Mouse (Mus musculus) gastrocnemius, postnatal 36 days (tissue): ENCODE measurements around the gene Ccdc175. TPM values are rescaled to one million over a fixed set of nuclear protein-coding genes. Genes with fewer than 3 reads are reported as not detected.

Experiments used
- DNase-seq, 2 experiments: peaks; one replicate each; pipeline ENCODE4 v3.0.0; 2022
- intact Hi-C: fragments of 180-260 bp; cut with DNase I; formaldehyde crosslinking; loops from one replicate; pipeline ENCODE4 v1.15.1; 2025
- total RNA-seq, 2 experiments: library from RNA; stranded (reverse); gene quantifications; 2 replicates each; pipeline ENCODE4 v1.2.3; 2021

The Ccdc175 gene
- total RNA-seq, 2 experiments from 2014 or later = not detected

GRCm38 (mm10) chr12:72104525-72105281, 80.1 kb downstream of the Ccdc175 start:
- peak; percentile 33 to 44 for DNase-seq
- intact Hi-C loops = loop anchor here (5.0 to 10.0 kb wide), 2 partner anchors 323 to 550 kb away; no protein-coding TSS in a partner anchor

DNA sequence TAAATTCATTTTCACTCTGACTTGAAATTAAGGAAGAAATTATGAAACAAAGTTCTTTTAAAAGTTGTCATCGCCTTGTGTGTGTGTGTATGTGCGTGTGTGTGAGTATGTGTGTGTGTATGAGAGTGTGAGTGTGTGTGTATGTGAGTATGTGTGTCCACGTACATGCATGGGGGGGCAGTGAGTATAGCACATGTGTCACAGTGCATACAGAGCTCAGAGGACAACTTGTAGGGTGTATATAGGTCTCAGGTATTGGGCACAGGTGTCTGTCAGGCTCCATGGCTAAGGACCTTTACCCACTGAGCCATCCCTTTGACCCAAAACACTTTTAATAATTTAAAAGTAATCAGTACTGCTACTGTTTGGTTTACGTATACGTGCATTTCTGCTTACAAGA, 80.8 kb downstream of the Ccdc175 start:
- DNase-seq = no peak
- intact Hi-C loops = loop anchor here (5.0 to 10.0 kb wide), 2 partner anchors 323 to 551 kb away; no protein-coding TSS in a partner anchor

DNA sequence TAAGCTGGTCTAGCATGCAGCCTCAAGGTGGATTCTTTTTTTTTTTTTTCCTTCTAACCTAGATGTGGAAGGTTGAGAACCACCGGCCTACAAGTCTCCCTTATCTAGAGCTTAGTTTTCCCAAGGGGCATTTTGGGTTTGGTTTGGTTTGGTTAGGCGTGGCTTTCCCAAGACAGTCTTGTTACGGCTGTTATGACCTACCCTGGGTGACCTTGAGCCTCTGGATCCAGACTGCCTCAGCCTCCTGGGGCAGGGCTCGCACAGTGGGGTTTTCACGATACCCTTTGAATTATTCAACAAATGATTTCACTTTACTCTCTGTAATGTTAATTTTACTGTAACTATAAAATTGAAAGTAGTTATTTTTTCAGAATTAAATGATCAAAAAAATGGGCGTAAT, 82.1 kb downstream of the Ccdc175 start:
- intact Hi-C loops = loop anchor here (5.0 to 10.0 kb wide), 2 partner anchors 325 to 552 kb away; no protein-coding TSS in a partner anchor
- no peak for DNase-seq

DNA sequence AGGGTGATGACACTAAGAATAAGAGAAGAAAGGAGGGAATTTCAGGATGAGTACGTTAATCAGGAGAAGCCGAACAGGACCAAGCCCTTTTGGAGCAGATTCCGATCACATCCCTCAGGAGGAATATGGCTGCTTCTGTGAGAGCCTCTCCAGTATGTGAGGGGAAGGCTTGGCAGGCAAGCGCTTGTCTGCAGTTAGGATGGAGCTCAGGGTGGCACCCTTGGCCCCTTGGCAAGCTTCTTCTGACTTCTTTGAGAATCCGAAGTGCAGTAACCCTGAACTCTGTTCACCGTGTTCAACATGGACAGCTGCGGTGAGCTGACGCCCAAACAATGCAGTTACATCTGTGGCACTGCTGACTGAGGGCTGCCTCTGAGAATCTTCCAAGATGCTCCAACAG, 87.9 kb downstream of the Ccdc175 start:
- no peak for DNase-seq
- intact Hi-C loops = no loop called here

GRCm38 (mm10) chr12:72089802-72090201, 95.0 kb downstream of the Ccdc175 start:
- DNase-seq = no peak
- intact Hi-C loops = no loop called here

DNA sequence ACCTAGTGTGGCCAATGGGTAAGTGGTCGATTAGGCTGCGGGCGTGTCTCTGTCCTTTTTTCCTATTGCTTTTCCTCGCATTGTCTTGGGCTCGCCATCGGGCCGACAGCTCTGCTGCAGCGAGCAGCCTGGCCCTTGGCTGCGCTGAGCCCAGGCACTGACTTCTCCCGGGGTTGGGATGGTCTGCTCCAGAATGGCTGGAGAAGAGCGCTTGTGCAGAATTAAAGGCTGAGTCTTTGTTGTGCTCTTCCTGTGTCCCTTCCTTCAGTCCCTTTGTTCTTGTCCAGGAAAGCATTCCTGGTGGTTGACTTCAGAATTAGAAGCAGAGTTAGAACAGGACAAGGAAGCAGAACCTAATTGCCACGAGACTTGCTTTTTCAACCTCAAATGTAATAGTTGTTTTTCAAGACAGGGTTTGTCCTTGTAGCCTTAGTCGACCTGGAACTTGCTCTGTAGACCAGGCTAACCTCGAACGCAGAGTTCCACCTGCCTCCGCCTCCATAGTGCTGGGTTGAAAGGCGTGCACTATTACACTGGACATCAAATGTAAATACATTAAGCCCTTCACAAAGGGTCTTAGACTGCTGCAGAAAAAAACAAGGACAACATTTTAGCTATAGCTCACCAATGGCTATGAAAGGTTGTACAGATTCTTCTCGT, 98.5 kb downstream of the Ccdc175 start:
- intact Hi-C loops = no loop called here

GRCm38 (mm10) chr12:72085329-72086165, 99.3 kb downstream of the Ccdc175 start, which contains the start of the genes L3hypdh and Jkamp:
TSS of gene L3hypdh (minus strand) at chr12:72085439.
TSS of gene Jkamp (plus strand) at chr12:72085589.
- DNase-seq = peak; percentile 97 to 99
- intact Hi-C loops = no loop called here

More for the DNA sequence above, 98.5 kb downstream of the Ccdc175 start:
- no peak for DNase-seq

DNA sequence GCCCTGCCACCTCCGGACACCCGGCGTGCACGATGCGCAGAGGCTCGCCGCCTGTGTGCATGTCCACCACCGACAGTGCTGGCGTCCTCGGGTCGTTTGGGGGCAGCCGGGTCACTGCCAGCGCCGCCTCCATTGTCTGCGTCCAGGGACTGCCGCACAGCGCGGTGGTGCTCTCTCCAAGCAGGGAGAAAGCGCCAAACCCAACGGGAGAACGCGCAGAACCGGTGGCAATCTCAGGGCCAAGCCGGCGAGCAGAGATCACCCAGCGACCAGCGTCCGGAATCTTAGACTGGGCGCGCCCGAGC, 99.9 kb downstream of the Ccdc175 start:
- intact Hi-C loops = no loop called here
- DNase-seq = no peak

- intact Hi-C loops = no loop called here
- DNase-seq = no peak
Observed at GRCm38 (mm10) chr12:72084261-72085023, 100.4 kb downstream of the Ccdc175 start.

DNA sequence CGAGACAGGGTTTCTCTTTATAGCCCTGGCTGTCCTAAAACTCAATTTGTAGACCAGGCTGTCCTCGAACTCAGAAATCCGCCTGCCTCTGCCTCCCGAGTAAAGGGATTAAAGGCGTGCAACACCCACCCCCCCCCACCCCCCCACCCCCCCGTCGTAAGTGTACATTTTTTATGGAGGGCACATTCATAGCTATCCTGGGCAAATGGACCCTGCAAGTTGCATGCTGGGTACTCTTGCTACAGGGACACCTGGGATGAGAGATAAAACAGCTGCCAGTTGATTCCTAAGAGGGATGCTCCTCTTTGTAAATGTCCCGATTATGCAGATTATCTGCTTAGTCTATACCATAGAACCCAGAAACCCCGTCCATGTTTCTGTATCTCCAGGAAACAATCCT, 101.6 kb downstream of the Ccdc175 start:
- intact Hi-C loops = no loop called here
- no peak for DNase-seq

DNA sequence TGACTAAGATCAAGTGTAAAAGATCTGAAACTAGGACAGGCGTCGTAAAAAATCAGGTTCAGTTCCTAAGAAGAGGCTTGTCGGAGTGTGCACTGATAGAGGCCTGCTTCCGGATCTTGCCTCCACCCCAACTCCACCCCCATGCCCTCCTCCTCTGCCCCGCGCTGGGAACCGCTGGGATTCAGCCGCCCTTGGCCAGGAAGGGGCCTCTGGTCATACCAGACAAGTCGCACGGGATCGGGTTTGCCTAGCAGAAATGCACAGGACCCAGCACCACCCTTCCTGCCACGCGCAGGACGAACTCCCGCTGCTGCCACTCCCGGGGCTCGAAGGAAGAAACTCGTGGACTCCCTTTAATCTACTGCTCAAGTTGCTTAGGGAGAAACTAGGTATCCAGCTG, 102.5 kb downstream of the Ccdc175 start:
- no peak for DNase-seq
- intact Hi-C loops = no loop called here

- intact Hi-C loops = no loop called here
- DNase-seq = no peak
Observed at GRCm38 (mm10) chr12:72081961-72082360, 102.9 kb downstream of the Ccdc175 start.

DNA sequence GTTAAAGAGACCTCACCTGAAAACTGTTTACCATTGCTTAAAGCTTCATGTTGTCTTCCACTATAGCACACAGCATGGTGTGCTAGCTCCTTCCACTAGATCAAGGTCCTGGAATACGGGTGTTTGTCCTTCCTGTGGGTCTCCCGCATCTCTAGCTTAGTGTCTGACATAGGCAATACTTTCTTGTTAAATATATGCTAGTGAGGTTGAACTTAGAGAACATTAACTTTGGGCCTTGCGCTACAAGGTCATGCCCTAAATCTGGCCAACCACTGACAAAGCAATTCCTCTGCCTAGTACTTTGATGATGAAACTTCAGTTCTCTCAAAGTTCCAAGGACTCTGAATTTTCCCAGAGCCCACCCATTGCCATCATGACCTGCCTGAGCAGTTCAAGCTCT, 106.6 kb downstream of the Ccdc175 start:
- intact Hi-C loops = no loop called here
- no peak for DNase-seq

DNA sequence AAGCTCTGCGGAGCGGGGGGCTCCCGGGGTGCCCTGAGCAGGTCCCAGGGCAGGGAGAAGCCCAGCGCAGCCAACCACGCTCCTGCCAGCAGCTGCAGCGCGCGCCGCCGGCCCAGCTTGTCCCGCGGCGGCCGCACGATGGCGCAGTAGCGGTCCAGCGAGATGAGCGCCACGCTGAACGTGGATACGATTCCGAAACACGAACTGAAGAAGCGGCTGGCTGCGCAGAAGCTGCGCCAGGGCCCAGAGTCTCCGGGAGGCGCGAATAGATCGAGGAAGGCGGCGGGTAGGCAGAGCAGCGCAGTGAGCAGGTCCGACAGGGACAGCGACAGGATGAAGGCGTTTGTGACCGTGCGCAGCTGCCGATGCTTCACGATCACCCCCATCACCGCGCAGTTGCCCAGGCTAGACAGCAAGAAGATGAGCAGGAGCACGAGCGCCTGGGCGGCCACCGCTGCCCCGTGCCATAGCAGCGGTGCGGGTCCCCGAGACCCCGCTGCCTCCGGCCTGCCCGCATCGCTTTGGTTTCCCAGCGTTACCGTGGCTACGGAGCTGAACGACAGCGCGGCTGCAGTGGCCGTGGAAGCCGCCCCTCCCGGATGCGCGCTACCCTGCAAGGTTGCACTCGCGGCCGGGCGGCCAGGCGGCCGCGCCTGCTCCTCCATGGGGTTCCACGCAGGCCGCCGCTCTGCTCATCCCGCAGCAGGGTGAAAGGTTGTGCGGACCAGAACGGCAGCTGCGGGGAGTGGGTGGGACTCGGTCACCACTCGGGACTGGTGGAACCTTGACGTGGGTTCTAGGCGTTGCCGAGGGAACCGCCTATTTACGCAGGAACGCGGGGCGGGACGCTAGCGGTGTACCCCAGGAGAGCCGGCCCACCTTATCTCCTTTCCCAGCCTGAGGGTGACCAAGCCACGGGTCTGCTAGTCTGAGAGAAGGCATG, 114.2 kb downstream of the Ccdc175 start, which contains the start of gene Gpr135:
Gpr135 (minus strand) TSS at position 799 of the 943 bp plus-strand sequence.
- DNase-seq = peak; percentile 77 to 79
- intact Hi-C loops = no loop called here

DNA sequence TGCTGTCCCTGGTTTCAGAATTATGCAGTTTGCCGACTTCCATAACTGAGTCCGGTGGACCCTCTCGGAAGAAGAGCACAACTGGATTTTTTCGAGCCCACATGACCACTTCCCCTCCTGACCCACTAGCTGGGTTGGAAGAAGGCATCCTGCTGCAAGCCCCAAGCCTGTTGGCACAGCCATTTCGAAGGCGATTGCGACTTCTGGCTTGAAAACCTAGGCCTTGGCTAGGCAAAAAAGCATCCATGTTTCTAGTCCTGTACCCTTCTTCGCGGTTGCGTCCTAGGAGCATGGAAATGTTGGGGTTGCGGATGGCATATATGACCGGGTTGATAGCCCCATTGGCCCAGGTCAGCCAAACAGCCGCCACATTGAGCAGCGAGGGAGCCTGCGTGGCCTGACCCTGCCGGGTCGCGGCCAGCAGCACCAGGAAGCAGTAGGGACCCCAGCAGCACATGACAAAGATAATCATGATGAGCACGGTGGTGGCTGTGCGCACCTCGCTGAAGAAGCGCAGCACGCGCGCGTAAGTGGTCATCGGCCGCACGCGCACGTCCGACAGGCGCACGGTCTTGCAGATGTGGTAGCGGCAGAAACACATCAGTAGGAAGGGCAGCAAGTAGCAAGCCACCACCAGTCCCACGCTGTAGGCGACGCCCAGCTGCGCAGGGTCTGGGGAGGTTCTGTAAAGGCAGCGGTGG, 115.1 kb downstream of the Ccdc175 start:
- no peak for DNase-seq
- intact Hi-C loops = no loop called here

DNA sequence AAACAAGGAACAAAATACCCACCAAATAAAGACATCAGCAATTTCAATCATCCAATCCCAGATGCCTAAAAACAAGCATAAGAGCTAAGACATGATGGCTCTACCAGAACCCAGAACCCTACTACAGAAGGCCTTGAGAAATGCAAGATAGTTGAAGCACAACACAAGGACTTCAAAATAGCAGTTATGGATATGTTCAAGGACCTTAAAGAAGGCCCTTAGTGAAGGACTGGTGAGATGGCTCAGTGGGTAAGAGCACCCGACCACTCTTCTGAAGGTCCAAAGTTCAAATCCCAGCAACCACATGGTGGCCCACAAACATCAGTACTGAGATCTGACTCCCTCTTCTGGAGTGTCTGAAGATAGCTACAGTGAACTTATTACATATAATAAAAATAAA, 127.0 kb downstream of the Ccdc175 start:
- intact Hi-C loops = no loop called here
- DNase-seq = no peak

GRCm38 (mm10) chr12:72053851-72054250, 131.0 kb downstream of the Ccdc175 start:
- DNase-seq = no peak
- intact Hi-C loops = no loop called here

GRCm38 (mm10) chr12:72053303-72053702, 131.5 kb downstream of the Ccdc175 start:
- intact Hi-C loops = no loop called here
- DNase-seq = no peak
